Mouse (Mus musculus) layer of hippocampus, adult 2 months (tissue): ENCODE measurements around the gene Tnfaip8l3. TPM values are rescaled to one million over a fixed set of nuclear protein-coding genes. Genes with fewer than 3 reads are reported as not detected.

Source experiments
- DNase-seq, 2 experiments: peaks; one replicate each; pipeline ENCODE4 v3.0.0; 2022; ENCODE audit warnings: low spot score in 2 of 2
- H3K27ac ChIP-seq: fragments of 200-600 bp; 2 replicates; pipeline ENCODE4 v1.8.1; 2022
- H3K4me3 ChIP-seq: fragments of 200-600 bp; 2 replicates; pipeline ENCODE4 v1.8.1; 2022; ENCODE audit warnings: mild to moderate bottlenecking
- CTCF ChIP-seq: fragments of 200-600 bp; conservative IDR thresholded peaks from 2 replicates; pipeline ENCODE4 v1.8.1; 2022; ENCODE audit warnings: antibody characterized with exemption, mild to moderate bottlenecking, moderate library complexity
- total RNA-seq, 2 experiments: library from RNA; stranded (reverse); gene quantifications; 2 replicates each; pipeline ENCODE4 v1.2.3; 2021

The Tnfaip8l3 gene
- total RNA-seq, 2 experiments from 2014 or later: 28.3 to 29.6 TPM

DNA sequence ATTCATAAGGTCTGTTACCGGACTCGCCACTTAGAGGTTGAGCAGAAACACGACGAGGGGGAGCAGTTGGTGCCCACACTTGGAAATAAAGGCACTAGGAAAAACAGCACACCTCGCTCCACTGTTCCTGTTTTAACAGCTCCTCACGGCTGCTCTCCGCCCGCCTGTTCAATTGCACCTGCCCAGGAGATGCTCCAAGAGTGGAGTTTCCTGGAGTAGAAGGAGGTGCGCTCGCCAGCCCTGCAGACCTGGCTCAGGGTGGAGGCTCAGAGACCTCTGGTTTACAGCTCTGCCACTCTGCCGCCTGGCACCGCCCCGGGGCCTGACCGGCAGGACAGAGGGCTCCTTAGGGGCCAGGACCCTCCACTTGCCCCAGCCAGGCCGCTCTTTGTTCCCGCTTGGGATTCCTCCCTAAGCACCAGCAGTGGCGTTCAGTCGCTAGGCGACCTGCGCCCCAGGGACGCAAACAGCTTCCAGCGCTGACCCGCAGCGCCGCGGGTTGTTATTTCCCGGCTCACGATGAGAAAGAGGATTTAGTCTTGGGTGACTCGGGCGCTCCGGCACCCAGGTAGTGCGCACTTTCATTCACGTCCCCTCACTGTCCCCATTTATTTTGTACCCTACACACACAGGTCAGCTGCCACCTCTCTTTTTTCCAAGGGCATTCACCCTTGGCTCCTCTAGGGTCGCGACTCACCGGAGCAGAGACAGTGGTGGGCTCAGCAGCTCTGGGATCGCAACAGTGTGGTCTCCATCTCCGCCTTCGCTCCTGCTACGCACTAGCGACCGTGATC, 93.7 kb downstream of the Tnfaip8l3 start:
- Histone ChIP-seq H3K4me3 (peak overlapping the region; percentile 80), H3K27ac (peak overlapping the region; percentile 98)
- TF ChIP-seq CTCF: no peak
- DNase-seq: peak; percentile 10 to 34

DNA sequence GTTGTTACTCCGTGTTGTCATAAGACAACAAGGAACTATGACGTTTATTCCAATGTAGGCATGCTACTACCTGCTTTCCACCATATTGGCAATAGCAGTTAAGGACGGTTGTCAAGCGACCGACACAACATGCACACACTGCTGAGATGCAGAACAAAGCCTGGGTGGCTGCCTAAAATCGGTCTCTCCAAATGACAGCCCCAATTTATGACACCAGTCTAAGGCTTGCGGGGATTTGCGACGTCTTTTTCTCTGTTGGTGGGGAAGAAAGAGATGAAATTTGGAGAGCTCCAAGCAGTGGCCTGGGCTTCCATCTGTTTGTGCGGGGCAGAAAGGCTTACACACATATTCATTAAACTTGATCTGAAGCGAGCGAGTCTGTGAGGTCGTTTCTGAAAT, 94.3 kb downstream of the Tnfaip8l3 start:
- peak; percentile 34 to 37 for DNase-seq

More for the DNA sequence above, 94.3 kb downstream of the Tnfaip8l3 start:
- Histone ChIP-seq H3K27ac (peak overlapping the region; percentile 98), H3K4me3 (peak overlapping the region; percentile 80)
- TF ChIP-seq CTCF: no peak

Other genes with a start within 250 kb of the Tnfaip8l3 start
- gene Sln, start 218.2 kb downstream of the Tnfaip8l3 start, total RNA-seq: under 1 TPM; 0.37 to 0.64 TPM
- gene Elmod1, start 93.1 kb downstream of the Tnfaip8l3 start, total RNA-seq: 100 to 1,000 TPM; 237 to 243 TPM
- 1 to 10 TPM in 1 of 2 experiments, under 1 TPM in 1; 0.39 to 1.2 TPM for gene Cyp19a1, start 199.7 kb upstream of the Tnfaip8l3 start, total RNA-seq
- gene Gldn, start 218.1 kb upstream of the Tnfaip8l3 start, total RNA-seq: 1 to 10 TPM; 1.1 to 1.6 TPM